Mouse (Mus musculus) heart, embryonic 11.5 days (tissue): Measurements from ENCODE around the gene Abcc8. TPM values are rescaled to one million over a fixed set of nuclear protein-coding genes. Genes with fewer than 3 reads are reported as not detected.

ENCODE experiments used
- ATAC-seq: fragments of 200-750 bp; cut with Nextera tagmentation; replicated peaks from 2 replicates; pipeline ENCODE4 v1.8.0; 2017; ENCODE audit warnings: moderate library complexity; ENCODE audit not compliant: insufficient number of reproducible peaks, low FRiP score, low TSS enrichment
- H3K27ac ChIP-seq: fragments of 300-500 bp; sonication (generic); 2 replicates; pipeline ENCODE4 v1.5.1; 2014; ENCODE audit warnings: mild to moderate bottlenecking, low read depth, low read length
- H3K27me3 ChIP-seq: fragments of 300-500 bp; sonication (generic); 2 replicates; pipeline ENCODE4 v1.6.1; 2014; ENCODE audit warnings: mild to moderate bottlenecking, low read length, mixed read lengths; ENCODE audit not compliant: control insufficient read depth, insufficient read depth
- H3K36me3 ChIP-seq: fragments of 300-500 bp; sonication (generic); 2 replicates; pipeline ENCODE4 v1.6.1; 2014; ENCODE audit warnings: mild to moderate bottlenecking, low read length, moderate library complexity, mixed read lengths; ENCODE audit not compliant: control insufficient read depth, insufficient read depth
- H3K4me1 ChIP-seq: fragments of 300-500 bp; sonication (generic); 2 replicates; pipeline ENCODE4 v1.6.1; 2014; ENCODE audit warnings: low read length; ENCODE audit not compliant: control insufficient read depth, insufficient read depth
- H3K4me2 ChIP-seq: fragments of 300-500 bp; sonication (generic); 2 replicates; pipeline ENCODE4 v1.6.1; 2014; ENCODE audit warnings: mild to moderate bottlenecking, moderate library complexity
- H3K4me3 ChIP-seq: fragments of 300-500 bp; sonication (generic); 2 replicates; pipeline ENCODE4 v1.5.1; 2014; ENCODE audit warnings: low read depth, low read length
- H3K9ac ChIP-seq: fragments of 300-500 bp; sonication (generic); 2 replicates; pipeline ENCODE4 v1.6.1; 2014; ENCODE audit warnings: mild to moderate bottlenecking, low read depth, low read length, moderate library complexity
- H3K9me3 ChIP-seq: fragments of 300-500 bp; sonication (generic); replicated peaks from 2 replicates; pipeline ENCODE4 v1.6.1; 2016; ENCODE audit warnings: low read length; ENCODE audit not compliant: control insufficient read depth
- WGBS: fragments of 180-500 bp; shearing (Covaris S2); extraction: QIAGEN DNeasy Blood & Tissue Kit; methylation state at CpG from one replicate; pipeline ENCODE4 v1.1.7; 2014; ENCODE audit not compliant: insufficient replicate concordance; 5-methylcytosine and 5-hydroxymethylcytosine counted together
- polyA plus RNA-seq: library from polyadenylated mRNA; unstranded; fragments of >200 nt; fragmentation: Nextera tagmentation; extraction: Ambion mirVana; gene quantifications from 2 replicates; pipeline ENCODE4 v1.2.1, GENCODE M21; 2014

The Abcc8 gene
- polyA plus RNA-seq, 1 experiment from 2014 or later, result 6.8 TPM

DNA sequence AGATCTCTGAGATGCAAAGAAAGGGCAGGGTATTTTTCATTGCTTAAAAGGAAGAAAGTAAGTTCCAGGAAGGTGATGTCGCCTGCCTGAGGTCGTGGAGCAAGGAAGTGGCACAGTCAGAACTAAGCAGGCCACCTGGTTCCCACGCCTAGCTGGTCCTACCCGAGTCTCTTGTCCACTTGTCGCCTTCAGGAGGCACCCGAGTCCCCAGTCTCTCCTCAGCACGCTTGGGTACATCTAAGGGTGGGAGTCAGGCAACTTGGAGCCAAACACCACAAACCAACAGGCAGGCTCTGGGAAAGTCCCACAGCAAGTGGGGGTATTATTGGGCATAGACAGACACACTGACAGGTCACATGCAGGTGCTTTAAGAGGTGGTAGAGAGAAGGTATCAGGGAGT lies 49.1 kb downstream of the Abcc8 start:
- no peak overlapping the region for H3K9ac ChIP-seq
- H3K4me2 ChIP-seq, result no peak overlapping the region
- 52% methylated on average over 7 of the region's 7 CpGs for WGBS
- H3K36me3 ChIP-seq, result no peaks in the 10 kb centered on the region
- no peak for ATAC-seq
- H3K4me3 ChIP-seq, result no peak overlapping the region
- H3K4me1 ChIP-seq, result peaks cover 20% of the 10 kb centered on the region; the same call in 1 of the 2 replicates
- H3K27me3 ChIP-seq, result peaks cover 8% of the 10 kb centered on the region
- no peaks in the 10 kb centered on the region for H3K9me3 ChIP-seq
- H3K27ac ChIP-seq, result no peak overlapping the region

DNA sequence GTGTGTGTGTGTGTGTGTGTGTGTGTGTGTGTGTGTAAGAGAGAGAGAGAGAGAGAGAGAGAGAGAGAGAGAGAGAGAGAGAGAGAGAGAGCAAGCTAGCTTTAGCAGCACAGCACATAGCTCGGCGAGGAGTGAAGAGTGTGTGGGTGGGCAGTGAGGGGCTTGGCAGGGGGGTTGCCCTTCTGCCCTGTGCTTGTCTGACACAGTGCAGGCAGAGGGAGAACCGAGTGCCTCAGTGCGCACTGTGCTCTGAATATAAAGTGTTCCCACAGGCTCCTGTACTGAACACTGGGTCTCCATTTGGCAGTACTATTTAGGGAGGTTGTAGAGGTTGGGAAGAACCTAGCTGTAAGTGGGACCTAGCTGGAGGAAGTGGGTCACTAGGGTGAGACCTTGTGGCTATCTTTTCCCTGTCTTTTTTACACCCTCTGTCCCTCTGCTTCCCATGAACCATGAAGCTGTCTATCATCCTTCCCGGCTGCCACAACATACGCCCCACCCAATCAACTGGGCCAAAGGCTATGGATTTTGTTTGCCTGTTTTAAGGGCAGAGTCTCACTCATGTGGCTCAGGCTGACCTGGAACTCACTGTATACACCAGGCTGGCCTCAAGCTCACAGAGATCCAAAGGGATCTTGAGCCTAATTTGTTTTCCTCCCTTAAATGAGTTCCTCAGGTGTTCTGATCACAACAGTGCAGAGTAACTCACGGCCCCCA lies 50.2 kb downstream of the Abcc8 start:
- 41% methylated on average over 7 of the region's 7 CpGs for WGBS
- Histone ChIP-seq H3K4me3 (no peak overlapping the region), H3K9ac (no peak overlapping the region), H3K27ac (no peak overlapping the region), H3K9me3 (no peaks in the 10 kb centered on the region), H3K4me2 (no peak overlapping the region), H3K27me3 (peaks cover 6% of the 10 kb centered on the region), H3K36me3 (no peaks in the 10 kb centered on the region), H3K4me1 (peaks cover 22% of the 10 kb centered on the region)
- ATAC-seq, result no peak

DNA sequence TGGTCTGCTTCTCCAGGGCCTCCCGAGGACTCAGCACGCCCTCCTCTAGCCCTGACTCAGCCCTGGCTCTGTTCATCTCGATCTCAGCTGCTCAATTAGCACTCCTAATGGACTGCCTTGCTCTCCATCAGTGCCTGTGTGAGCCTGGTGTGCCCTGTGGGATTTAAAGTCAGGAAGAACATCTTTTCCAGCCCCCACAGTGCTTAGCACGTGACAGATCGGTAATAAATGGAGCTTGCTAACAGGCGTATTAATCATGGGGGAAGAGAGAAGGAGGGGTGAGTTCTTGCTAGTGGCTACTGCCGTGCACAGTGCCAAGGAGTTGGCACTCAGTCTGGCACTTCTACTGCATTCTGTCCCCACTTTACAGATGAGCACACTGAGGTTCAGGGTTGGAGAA lies 51.6 kb downstream of the Abcc8 start:
- Histone ChIP-seq H3K4me1 (peaks cover 11% of the 10 kb centered on the region), H3K9ac (no peak overlapping the region), H3K9me3 (no peaks in the 10 kb centered on the region), H3K4me2 (no peak overlapping the region), H3K27me3 (peaks cover 6% of the 10 kb centered on the region), H3K4me3 (no peak overlapping the region), H3K27ac (no peak overlapping the region), H3K36me3 (no peaks in the 10 kb centered on the region)
- no peak for ATAC-seq
- WGBS, result 65% methylated on average over 7 of the region's 7 CpGs

DNA sequence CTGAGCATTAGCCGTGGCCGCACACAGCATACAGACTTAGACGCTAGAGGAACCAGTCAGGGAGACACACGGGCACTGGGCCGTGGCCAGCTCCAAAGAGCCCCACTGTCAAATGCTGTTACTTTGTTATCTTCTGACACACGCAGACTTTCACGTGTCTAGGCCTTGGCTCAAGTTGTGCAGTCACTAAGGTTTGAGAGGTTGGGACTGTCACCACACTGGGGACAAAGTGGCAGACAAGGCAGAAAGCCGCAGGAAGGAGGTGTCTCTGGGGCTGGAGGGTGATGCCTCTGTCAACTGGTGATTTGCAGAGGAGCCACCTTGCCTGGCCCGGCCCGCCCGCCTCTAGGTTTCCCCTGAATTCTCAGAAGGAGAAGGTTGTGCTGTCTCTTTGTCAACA lies 54.5 kb downstream of the Abcc8 start:
- no peaks in the 10 kb centered on the region for H3K36me3 ChIP-seq
- no peak overlapping the region for H3K27ac ChIP-seq
- peaks cover 6% of the 10 kb centered on the region; the same call in 1 of the 2 replicates for H3K4me1 ChIP-seq
- no peak overlapping the region for H3K9ac ChIP-seq
- no peak for ATAC-seq
- WGBS, result 61% methylated on average over 11 of the region's 11 CpGs
- peaks cover 3% of the 10 kb centered on the region for H3K27me3 ChIP-seq
- H3K4me3 ChIP-seq, result no peak overlapping the region
- no peak overlapping the region for H3K4me2 ChIP-seq
- H3K9me3 ChIP-seq, result peaks cover 4% of the 10 kb centered on the region; the same call in 1 of the 2 replicates

DNA sequence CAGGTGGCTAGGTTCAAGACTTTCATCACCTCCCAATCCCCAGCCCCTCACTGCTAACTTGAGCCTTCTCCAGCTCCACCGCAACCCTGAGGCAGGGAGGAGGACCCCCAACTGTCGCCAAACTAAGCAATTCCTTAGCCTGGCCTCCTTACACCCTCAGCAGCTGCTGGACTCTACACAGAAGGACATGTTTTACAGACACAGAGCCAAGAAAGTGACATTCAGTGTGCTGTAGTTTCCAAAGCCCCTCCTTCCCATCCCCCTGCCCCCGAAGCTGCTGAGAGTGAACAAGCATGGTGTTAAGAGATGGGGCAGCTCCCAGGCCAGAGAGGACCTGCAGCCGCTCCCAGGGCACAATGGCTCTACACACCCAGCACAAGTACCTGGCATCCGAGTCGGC lies 55.4 kb downstream of the Abcc8 start:
- ATAC-seq, result no peak
- Histone ChIP-seq H3K4me1 (peaks cover 4% of the 10 kb centered on the region; the same call in 1 of the 2 replicates), H3K4me3 (no peak overlapping the region), H3K4me2 (no peak overlapping the region), H3K9me3 (peaks cover 4% of the 10 kb centered on the region; the same call in 1 of the 2 replicates), H3K36me3 (no peaks in the 10 kb centered on the region), H3K9ac (no peak overlapping the region), H3K27me3 (peaks cover 3% of the 10 kb centered on the region), H3K27ac (no peak overlapping the region)
- WGBS, result 68% methylated on average over 6 of the region's 6 CpGs

DNA sequence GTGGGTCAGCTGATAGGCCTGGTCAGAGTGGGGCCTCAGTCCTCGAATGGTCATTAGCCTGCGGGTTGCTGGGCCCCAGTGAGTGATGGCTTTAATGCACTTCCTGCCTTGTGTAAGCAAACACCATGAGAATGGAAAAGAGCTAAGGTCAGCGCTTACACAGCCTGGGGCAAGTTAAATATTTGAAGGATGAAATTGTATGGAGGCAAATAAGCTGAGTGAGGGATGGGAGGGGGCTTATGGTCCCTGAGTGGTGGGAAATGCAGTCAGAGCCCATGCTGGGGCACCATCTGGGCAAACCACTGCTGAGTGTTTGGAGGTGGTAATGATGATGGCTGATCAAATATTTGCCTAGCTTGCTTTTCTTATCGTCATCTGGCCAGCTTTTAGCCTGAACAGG lies 56.9 kb downstream of the Abcc8 start:
- Histone ChIP-seq H3K9ac (no peak overlapping the region), H3K4me2 (no peak overlapping the region), H3K4me1 (peaks cover 4% of the 10 kb centered on the region; the same call in 1 of the 2 replicates), H3K27me3 (peaks cover 3% of the 10 kb centered on the region; the same call in 1 of the 2 replicates), H3K27ac (no peak overlapping the region), H3K9me3 (peaks cover 4% of the 10 kb centered on the region; the same call in 1 of the 2 replicates), H3K4me3 (no peak overlapping the region), H3K36me3 (no peaks in the 10 kb centered on the region)
- WGBS, result 55% methylated on average over 4 of the region's 4 CpGs
- ATAC-seq, result no peak

DNA sequence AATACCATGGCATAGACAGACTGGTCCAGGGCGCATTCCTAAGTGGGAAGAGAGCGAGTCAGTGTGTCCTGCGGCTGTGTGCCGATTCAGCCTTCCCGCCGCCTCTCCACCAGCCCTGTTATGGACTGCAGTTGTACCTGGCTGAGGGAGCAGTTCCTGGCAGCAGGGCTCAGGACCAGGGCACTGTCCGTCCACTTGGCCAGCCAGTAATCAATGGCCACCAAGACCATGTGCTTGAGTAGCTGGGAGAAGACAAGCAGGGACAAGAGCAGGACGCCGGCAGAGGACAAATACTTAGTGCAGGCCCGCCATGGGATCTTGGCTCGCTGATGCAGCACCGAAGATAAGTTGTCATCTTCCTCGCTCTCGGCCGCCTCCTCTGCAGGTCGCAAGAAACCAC lies 62.8 kb downstream of the Abcc8 start:
- ATAC-seq, result 0 out of 2 replicates have a peak, but pooled peaks have one; percentile 18
- Histone ChIP-seq H3K9ac (no peak overlapping the region), H3K9me3 (no peaks in the 10 kb centered on the region; the same call in 1 of the 2 replicates), H3K27ac (no peak overlapping the region), H3K4me2 (no peak overlapping the region), H3K27me3 (no peaks in the 10 kb centered on the region), H3K4me3 (no peak overlapping the region), H3K36me3 (no peaks in the 10 kb centered on the region), H3K4me1 (peaks cover 32% of the 10 kb centered on the region)
- WGBS, result 79% methylated on average over 16 of the region's 16 CpGs

DNA sequence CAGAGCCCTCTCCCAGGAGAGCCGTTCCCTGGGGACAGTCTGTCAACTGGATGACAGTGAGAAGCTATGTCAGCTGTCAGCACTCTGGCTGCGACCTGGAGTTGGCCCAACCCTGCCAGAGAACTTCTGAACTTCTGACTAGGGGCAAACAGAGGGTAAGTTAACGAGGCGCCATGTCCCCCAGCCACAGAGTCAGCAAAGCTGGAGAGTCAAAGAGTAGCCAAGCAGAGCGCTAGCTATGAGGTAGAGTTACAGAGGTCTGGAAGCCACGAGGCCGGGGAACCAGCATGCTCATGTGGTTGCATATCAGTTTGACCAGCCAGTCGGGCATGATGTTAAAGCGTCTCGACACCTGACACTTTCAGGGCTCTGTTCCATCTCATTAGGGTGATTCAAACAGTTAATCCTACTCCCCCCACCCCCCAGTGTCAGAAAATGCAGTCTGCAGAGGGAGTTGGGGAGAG lies 63.7 kb downstream of the Abcc8 start:
- Histone ChIP-seq H3K27ac (peak overlapping the region; percentile 63), H3K36me3 (no peaks in the 10 kb centered on the region), H3K4me3 (no peak overlapping the region), H3K4me2 (no peak overlapping the region), H3K9me3 (no peaks in the 10 kb centered on the region), H3K9ac (no peak overlapping the region), H3K4me1 (peaks cover 40% of the 10 kb centered on the region), H3K27me3 (no peaks in the 10 kb centered on the region)
- 24% methylated on average over 10 of the region's 10 CpGs for WGBS
- 0 out of 2 replicates have a peak, but pooled peaks have one; percentile 13 for ATAC-seq

DNA sequence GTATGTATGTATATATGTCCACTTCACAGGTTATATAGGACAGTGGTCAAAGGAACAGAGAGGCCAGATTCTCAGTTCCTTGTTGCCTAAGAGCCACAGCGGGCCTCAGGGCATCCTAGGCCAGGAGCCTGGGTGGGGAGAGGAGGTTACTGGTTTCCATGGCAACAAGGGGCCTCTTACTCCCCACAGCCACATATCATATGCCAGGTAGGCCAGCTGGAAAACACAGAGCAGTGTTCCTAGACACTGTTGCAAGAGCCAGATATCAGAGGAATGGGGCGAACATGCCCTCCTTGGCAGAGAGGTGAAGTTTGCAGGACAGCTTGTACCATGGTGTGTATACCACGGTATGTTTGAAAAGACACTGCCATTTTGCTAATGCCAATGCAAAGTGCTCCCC lies 66.4 kb downstream of the Abcc8 start:
- H3K27me3 ChIP-seq, result no peaks in the 10 kb centered on the region
- 71% methylated on average over 3 of the region's 3 CpGs for WGBS
- H3K36me3 ChIP-seq, result no peaks in the 10 kb centered on the region
- no peak overlapping the region for H3K27ac ChIP-seq
- no peak for ATAC-seq
- H3K9ac ChIP-seq, result no peak overlapping the region
- no peaks in the 10 kb centered on the region for H3K9me3 ChIP-seq
- no peak overlapping the region for H3K4me2 ChIP-seq
- no peak overlapping the region for H3K4me3 ChIP-seq
- H3K4me1 ChIP-seq, result peaks cover 42% of the 10 kb centered on the region
